Mouse (Mus musculus) ovary, adult 18-20 months (tissue): ENCODE results near the gene Cldn11.
"Not testable (repeated sequence)": the region's sequence is repeated elsewhere in the genome, so short reads cannot be mapped to it uniquely, and the experiment has no call there.

ENCODE experiments used
- DNase-seq: peaks from one replicate; pipeline ENCODE4 v3.0.0; 2022; ENCODE audit warnings: low spot score, mixed read lengths

The Cldn11 gene

GRCm38 (mm10) chr3:31149706-31150105 is at the start of gene Cldn11:
TSS of gene Cldn11 (plus strand) at chr3:31149920.
- DNase-seq: peak; percentile 58

- no peak for DNase-seq
These were observed 49.7 kb upstream of the Cldn11 start for GRCm38 (mm10) chr3:31100026-31100425.

GRCm38 (mm10) chr3:31100802-31101201 is 48.9 kb upstream of the Cldn11 start:
- DNase-seq: no peak

GRCm38 (mm10) chr3:31104936-31105335 is 44.8 kb upstream of the Cldn11 start:
- DNase-seq: no peak

GRCm38 (mm10) chr3:31106597-31106996 is 43.1 kb upstream of the Cldn11 start:
- no peak for DNase-seq

GRCm38 (mm10) chr3:31107674-31108073 is 42.0 kb upstream of the Cldn11 start:
- DNase-seq: no peak

- no peak for DNase-seq
These were observed 40.6 kb upstream of the Cldn11 start for GRCm38 (mm10) chr3:31109108-31109507.

- DNase-seq: no peak
These were observed 26.6 kb upstream of the Cldn11 start for GRCm38 (mm10) chr3:31123098-31123497.

- DNase-seq: no peak
These were observed 23.4 kb upstream of the Cldn11 start for GRCm38 (mm10) chr3:31126303-31126702.

- peak; percentile 70 for DNase-seq
These were observed 22.9 kb upstream of the Cldn11 start for GRCm38 (mm10) chr3:31126848-31127247.

GRCm38 (mm10) chr3:31129766-31130165 is 20.0 kb upstream of the Cldn11 start:
- no peak for DNase-seq

GRCm38 (mm10) chr3:31133664-31134063 is 16.1 kb upstream of the Cldn11 start:
- peak; percentile 44 for DNase-seq

GRCm38 (mm10) chr3:31134246-31134645 is 15.5 kb upstream of the Cldn11 start:
- no peak for DNase-seq

- DNase-seq: no peak
These were observed 15.0 kb upstream of the Cldn11 start for GRCm38 (mm10) chr3:31134696-31135095.

GRCm38 (mm10) chr3:31136591-31136990 is 13.1 kb upstream of the Cldn11 start:
- DNase-seq: not testable (repeated sequence)

- no peak for DNase-seq
These were observed 11.0 kb upstream of the Cldn11 start for GRCm38 (mm10) chr3:31138454-31139424.

GRCm38 (mm10) chr3:31141621-31142020 is 8.1 kb upstream of the Cldn11 start:
- DNase-seq: no peak

- not testable (repeated sequence) for DNase-seq
These were observed 4.5 kb upstream of the Cldn11 start for GRCm38 (mm10) chr3:31145222-31145621.

GRCm38 (mm10) chr3:31145641-31146290 is 4.0 kb upstream of the Cldn11 start:
- DNase-seq: peak; percentile 47

- DNase-seq: no peak
These were observed 1.1 kb upstream of the Cldn11 start for GRCm38 (mm10) chr3:31148595-31148994.

- peak; percentile 76 for DNase-seq
These were observed 2.4 kb downstream of the Cldn11 start for GRCm38 (mm10) chr3:31152108-31152507.

GRCm38 (mm10) chr3:31156126-31156525 is 6.4 kb downstream of the Cldn11 start:
- DNase-seq: no peak

GRCm38 (mm10) chr3:31157776-31158175 is 8.1 kb downstream of the Cldn11 start:
- DNase-seq: no peak
